Mouse (Mus musculus): ENCODE results near the gene Atmin. TPM values are rescaled to one million over a fixed set of nuclear protein-coding genes. Genes with fewer than 3 reads are reported as not detected.

Gene Atmin
- polyA plus RNA-seq, 1 experiment from 2014 or later = 13.4 TPM

- Histone ChIP-seq H3K4me2 (ENCODE audit: low read depth, low read length) (peak overlapping the region; percentile 35), H3K27ac (ENCODE audit: low read length) (peak overlapping the region; percentile 33; the same call in 1 of the 2 replicates), H3K4me3 (ENCODE audit: low read length) (peak overlapping the region; percentile 0; the same call in 1 of the 2 replicates), H3K27me3 (ENCODE audit: control insufficient read depth, insufficient read depth, low read depth, low read length) (no peaks in the 10 kb centered on the region), H3K4me1 (replicated peaks; ENCODE audit: control insufficient read depth, insufficient read depth, low read length) (peaks cover 36% of the 10 kb centered on the region), H3K9ac (ENCODE audit: low read length) (no peak overlapping the region), H3K9me3 (ENCODE audit: control insufficient read depth, low read length) (no peaks in the 10 kb centered on the region), H3K36me3 (ENCODE audit: control insufficient read depth, insufficient read depth, low read length) (no peaks in the 10 kb centered on the region)
- ATAC-seq (ENCODE audit: low read depth) = no peak
- WGBS = 56% methylated on average over 21 of the region's 21 CpGs
Observed at GRCm38 (mm10) chr8:116946268-116946838, 3.2 kb downstream of the Atmin start.

- no peak overlapping the region for H3K9ac ChIP-seq (ENCODE audit: low read length)
- no peaks in the 10 kb centered on the region for H3K36me3 ChIP-seq (ENCODE audit: control insufficient read depth, insufficient read depth, low read length)
- no peaks in the 10 kb centered on the region for H3K27me3 ChIP-seq (ENCODE audit: control insufficient read depth, insufficient read depth, low read depth, low read length)
- H3K27ac ChIP-seq (ENCODE audit: low read length) = peak overlapping the region; percentile 33; the same call in 1 of the 2 replicates
- H3K4me1 ChIP-seq (replicated peaks; ENCODE audit: control insufficient read depth, insufficient read depth, low read length) = peaks cover 38% of the 10 kb centered on the region
- H3K4me3 ChIP-seq (ENCODE audit: low read length) = 0 out of 2 replicates have a peak overlapping the region, but pooled peaks have one; percentile 0
- H3K4me2 ChIP-seq (ENCODE audit: low read depth, low read length) = peak overlapping the region; percentile 35
- 70% methylated on average over 6 of the region's 6 CpGs for WGBS
- no peak for ATAC-seq (ENCODE audit: low read depth)
- no peaks in the 10 kb centered on the region for H3K9me3 ChIP-seq (ENCODE audit: control insufficient read depth, low read length)
Observed at GRCm38 (mm10) chr8:116946851-116947250, 3.7 kb downstream of the Atmin start.

- H3K9me3 ChIP-seq (ENCODE audit: control insufficient read depth, low read length) = no peaks in the 10 kb centered on the region
- peak overlapping the region; percentile 36 for H3K27ac ChIP-seq (ENCODE audit: low read length)
- H3K4me3 ChIP-seq (ENCODE audit: low read length) = no peak overlapping the region
- no peaks in the 10 kb centered on the region for H3K36me3 ChIP-seq (ENCODE audit: control insufficient read depth, insufficient read depth, low read length)
- peaks cover 42% of the 10 kb centered on the region for H3K4me1 ChIP-seq (replicated peaks; ENCODE audit: control insufficient read depth, insufficient read depth, low read length)
- no peak for ATAC-seq (ENCODE audit: low read depth)
- no peak overlapping the region for H3K9ac ChIP-seq (ENCODE audit: low read length)
- 72% methylated on average over 7 of the region's 7 CpGs for WGBS
- H3K27me3 ChIP-seq (ENCODE audit: control insufficient read depth, insufficient read depth, low read depth, low read length) = no peaks in the 10 kb centered on the region
- no peak overlapping the region for H3K4me2 ChIP-seq (ENCODE audit: low read depth, low read length)
Observed at GRCm38 (mm10) chr8:116947589-116947988, 4.4 kb downstream of the Atmin start.

- Histone ChIP-seq H3K9ac (ENCODE audit: low read length) (no peak overlapping the region), H3K27me3 (ENCODE audit: control insufficient read depth, insufficient read depth, low read depth, low read length) (no peaks in the 10 kb centered on the region), H3K36me3 (ENCODE audit: control insufficient read depth, insufficient read depth, low read length) (peaks cover 23% of the 10 kb centered on the region), H3K27ac (ENCODE audit: low read length) (peak overlapping the region; percentile 90), H3K4me3 (ENCODE audit: low read length) (no peak overlapping the region), H3K4me2 (ENCODE audit: low read depth, low read length) (no peak overlapping the region), H3K4me1 (replicated peaks; ENCODE audit: control insufficient read depth, insufficient read depth, low read length) (peaks cover 20% of the 10 kb centered on the region), H3K9me3 (ENCODE audit: control insufficient read depth, low read length) (no peaks in the 10 kb centered on the region)
- peak; percentile 90 for ATAC-seq (ENCODE audit: low read depth)
- WGBS = 35% methylated on average over 5 of the region's 5 CpGs
Observed at GRCm38 (mm10) chr8:116951369-116951768, 8.2 kb downstream of the Atmin start.

GRCm38 (mm10) chr8:116951778-116952177 is 8.6 kb downstream of the Atmin start:
- peaks cover 16% of the 10 kb centered on the region for H3K4me1 ChIP-seq (replicated peaks; ENCODE audit: control insufficient read depth, insufficient read depth, low read length)
- H3K9ac ChIP-seq (ENCODE audit: low read length) = no peak overlapping the region
- no peak overlapping the region for H3K4me3 ChIP-seq (ENCODE audit: low read length)
- WGBS = 75% methylated on average over 2 of the region's 2 CpGs
- peak overlapping the region; percentile 90 for H3K27ac ChIP-seq (ENCODE audit: low read length)
- ATAC-seq (ENCODE audit: low read depth) = peak; percentile 75
- no peak overlapping the region for H3K4me2 ChIP-seq (ENCODE audit: low read depth, low read length)
- H3K27me3 ChIP-seq (ENCODE audit: control insufficient read depth, insufficient read depth, low read depth, low read length) = no peaks in the 10 kb centered on the region
- H3K9me3 ChIP-seq (ENCODE audit: control insufficient read depth, low read length) = no peaks in the 10 kb centered on the region
- peaks cover 26% of the 10 kb centered on the region for H3K36me3 ChIP-seq (ENCODE audit: control insufficient read depth, insufficient read depth, low read length)

- H3K9ac ChIP-seq (ENCODE audit: low read length) = no peak overlapping the region
- H3K9me3 ChIP-seq (ENCODE audit: control insufficient read depth, low read length) = no peaks in the 10 kb centered on the region
- H3K36me3 ChIP-seq (ENCODE audit: control insufficient read depth, insufficient read depth, low read length) = peaks cover 30% of the 10 kb centered on the region
- H3K4me2 ChIP-seq (ENCODE audit: low read depth, low read length) = no peak overlapping the region
- 71% methylated on average over 8 of the region's 8 CpGs for whole genome bisulfite sequencing
- no peak overlapping the region for H3K4me3 ChIP-seq (ENCODE audit: low read length)
- peak; percentile 31; the same call in 1 of the 2 replicates for ATAC-seq (ENCODE audit: low read depth)
- peaks cover 13% of the 10 kb centered on the region for H3K4me1 ChIP-seq (replicated peaks; ENCODE audit: control insufficient read depth, insufficient read depth, low read length)
- peak overlapping the region; percentile 90 for H3K27ac ChIP-seq (ENCODE audit: low read length)
- no peaks in the 10 kb centered on the region for H3K27me3 ChIP-seq (ENCODE audit: control insufficient read depth, insufficient read depth, low read depth, low read length)
Observed at GRCm38 (mm10) chr8:116952428-116952827, 9.2 kb downstream of the Atmin start.

- no peak overlapping the region for H3K27ac ChIP-seq (ENCODE audit: low read length)
- no peak for ATAC-seq (ENCODE audit: low read depth)
- no peaks in the 10 kb centered on the region for H3K9me3 ChIP-seq (ENCODE audit: control insufficient read depth, low read length)
- no peaks in the 10 kb centered on the region for H3K27me3 ChIP-seq (ENCODE audit: control insufficient read depth, insufficient read depth, low read depth, low read length)
- H3K36me3 ChIP-seq (ENCODE audit: control insufficient read depth, insufficient read depth, low read length) = peaks cover 38% of the 10 kb centered on the region
- no peak overlapping the region for H3K4me3 ChIP-seq (ENCODE audit: low read length)
- peaks cover 11% of the 10 kb centered on the region for H3K4me1 ChIP-seq (replicated peaks; ENCODE audit: control insufficient read depth, insufficient read depth, low read length)
- no peak overlapping the region for H3K9ac ChIP-seq (ENCODE audit: low read length)
- WGBS = 90% methylated on average over 9 of the region's 9 CpGs
- H3K4me2 ChIP-seq (ENCODE audit: low read depth, low read length) = no peak overlapping the region
Observed at GRCm38 (mm10) chr8:116954415-116954814, 11.2 kb downstream of the Atmin start.

GRCm38 (mm10) chr8:116969531-116969930 is 26.3 kb downstream of the Atmin start:
- H3K9ac ChIP-seq (ENCODE audit: low read length) = no peak overlapping the region
- ATAC-seq (ENCODE audit: low read depth) = no peak
- no peak overlapping the region for H3K27ac ChIP-seq (ENCODE audit: low read length)
- H3K4me1 ChIP-seq (replicated peaks; ENCODE audit: control insufficient read depth, insufficient read depth, low read length) = no peaks in the 10 kb centered on the region
- no peaks in the 10 kb centered on the region for H3K36me3 ChIP-seq (ENCODE audit: control insufficient read depth, insufficient read depth, low read length)
- H3K9me3 ChIP-seq (ENCODE audit: control insufficient read depth, low read length) = no peaks in the 10 kb centered on the region
- H3K4me3 ChIP-seq (ENCODE audit: low read length) = no peak overlapping the region
- no peaks in the 10 kb centered on the region for H3K27me3 ChIP-seq (ENCODE audit: control insufficient read depth, insufficient read depth, low read depth, low read length)
- no peak overlapping the region for H3K4me2 ChIP-seq (ENCODE audit: low read depth, low read length)
- WGBS = 77% methylated on average over 6 of the region's 6 CpGs

GRCm38 (mm10) chr8:116975066-116975465 is 31.9 kb downstream of the Atmin start:
- no peak overlapping the region for H3K4me2 ChIP-seq (ENCODE audit: low read depth, low read length)
- H3K4me3 ChIP-seq (ENCODE audit: low read length) = no peak overlapping the region
- H3K4me1 ChIP-seq (replicated peaks; ENCODE audit: control insufficient read depth, insufficient read depth, low read length) = peaks cover 10% of the 10 kb centered on the region; the same call in 1 of the 2 replicates
- H3K9ac ChIP-seq (ENCODE audit: low read length) = no peak overlapping the region
- WGBS = 37% methylated on average over 5 of the region's 5 CpGs
- no peaks in the 10 kb centered on the region for H3K27me3 ChIP-seq (ENCODE audit: control insufficient read depth, insufficient read depth, low read depth, low read length)
- H3K9me3 ChIP-seq (ENCODE audit: control insufficient read depth, low read length) = no peaks in the 10 kb centered on the region
- no peak for ATAC-seq (ENCODE audit: low read depth)
- H3K27ac ChIP-seq (ENCODE audit: low read length) = no peak overlapping the region
- H3K36me3 ChIP-seq (ENCODE audit: control insufficient read depth, insufficient read depth, low read length) = no peaks in the 10 kb centered on the region
